Mouse (Mus musculus) forebrain, embryonic 16.5 days (tissue): ENCODE results near the gene Cflar. TPM values are rescaled to one million over a fixed set of nuclear protein-coding genes. Genes with fewer than 3 reads are reported as not detected.

Experiments used
- ATAC-seq: fragments of 200-750 bp; cut with Nextera tagmentation; 2 replicates; pipeline ENCODE4 v1.8.0; 2017; ENCODE audit warnings: mild to moderate bottlenecking, moderate library complexity
- H3K27ac ChIP-seq: fragments of 300-500 bp; sonication (generic); 2 replicates; pipeline ENCODE4 v1.5.1; 2014; ENCODE audit warnings: low read length, control low read depth
- H3K27me3 ChIP-seq: fragments of 300-500 bp; sonication (generic); replicated peaks from 2 replicates; pipeline ENCODE4 v1.6.1; 2014; ENCODE audit warnings: low read length; ENCODE audit not compliant: control insufficient read depth, insufficient read depth
- H3K36me3 ChIP-seq: fragments of 300-500 bp; sonication (generic); 2 replicates; pipeline ENCODE4 v1.6.1; 2014; ENCODE audit not compliant: control insufficient read depth, insufficient read depth
- H3K4me1 ChIP-seq: fragments of 300-500 bp; sonication (generic); replicated peaks from 2 replicates; pipeline ENCODE4 v1.6.1; 2014; ENCODE audit warnings: low read length; ENCODE audit not compliant: control insufficient read depth, insufficient read depth
- H3K4me2 ChIP-seq: fragments of 300-500 bp; sonication (generic); 2 replicates; pipeline ENCODE4 v1.6.1; 2014; ENCODE audit warnings: mild to moderate bottlenecking, low read length, control low read depth
- H3K4me3 ChIP-seq: fragments of 300-500 bp; sonication (generic); replicated peaks from 2 replicates; pipeline ENCODE4 v1.5.1; 2014; ENCODE audit warnings: mild to moderate bottlenecking, low read length, control low read depth
- H3K9ac ChIP-seq: fragments of 300-500 bp; sonication (generic); replicated peaks from 2 replicates; pipeline ENCODE4 v1.6.1; 2014; ENCODE audit warnings: low read depth, low read length, control low read depth
- H3K9me3 ChIP-seq: fragments of 300-500 bp; sonication (generic); 2 replicates; pipeline ENCODE4 v1.6.1; 2016; ENCODE audit warnings: low read length; ENCODE audit not compliant: control insufficient read depth
- WGBS: fragments of 180-500 bp; shearing (Covaris S2); extraction: QIAGEN DNeasy Blood & Tissue Kit; methylation state at CpG from one replicate; pipeline ENCODE4 v1.1.7; 2014; 5-methylcytosine and 5-hydroxymethylcytosine counted together
- polyA plus RNA-seq: library from polyadenylated mRNA; unstranded; fragments of >200 nt; fragmentation: Nextera tagmentation; extraction: Ambion mirVana; gene quantifications from 2 replicates; pipeline ENCODE4 v1.2.1, GENCODE M21; 2015

The Cflar gene
- polyA plus RNA-seq, 1 experiment from 2014 or later = 15.8 TPM

- Histone ChIP-seq H3K4me3 (no peak overlapping the region), H3K9ac (no peak overlapping the region), H3K27me3 (no peaks in the 10 kb centered on the region), H3K4me1 (peaks cover 9% of the 10 kb centered on the region), H3K4me2 (no peak overlapping the region), H3K9me3 (no peaks in the 10 kb centered on the region), H3K27ac (no peak overlapping the region), H3K36me3 (no peaks in the 10 kb centered on the region)
- 94% methylated on average over 4 of the region's 4 CpGs for WGBS
- ATAC-seq = no peak
These were observed 5.5 kb downstream of the Cflar start for GRCm38 (mm10) chr1:58716883-58717220.

GRCm38 (mm10) chr1:58717589-58718270, 6.4 kb downstream of the Cflar start:
- no peak overlapping the region for H3K4me3 ChIP-seq
- no peak for ATAC-seq
- no peaks in the 10 kb centered on the region for H3K9me3 ChIP-seq
- H3K36me3 ChIP-seq = no peaks in the 10 kb centered on the region
- no peaks in the 10 kb centered on the region for H3K27me3 ChIP-seq
- H3K27ac ChIP-seq = no peak overlapping the region
- no peak overlapping the region for H3K4me2 ChIP-seq
- H3K9ac ChIP-seq = no peak overlapping the region
- H3K4me1 ChIP-seq = peaks cover 9% of the 10 kb centered on the region
- WGBS = 96% methylated on average over 8 of the region's 8 CpGs

GRCm38 (mm10) chr1:58719356-58719945, 8.1 kb downstream of the Cflar start:
- Histone ChIP-seq H3K36me3 (no peaks in the 10 kb centered on the region), H3K4me1 (peaks cover 4% of the 10 kb centered on the region), H3K9ac (no peak overlapping the region), H3K27ac (no peak overlapping the region), H3K27me3 (no peaks in the 10 kb centered on the region), H3K4me3 (no peak overlapping the region), H3K4me2 (no peak overlapping the region), H3K9me3 (no peaks in the 10 kb centered on the region)
- WGBS = 92% methylated on average over 7 of the region's 7 CpGs
- no peak for ATAC-seq

- no peak overlapping the region for H3K9ac ChIP-seq
- no peak overlapping the region for H3K27ac ChIP-seq
- no peak for ATAC-seq
- WGBS = 91% methylated on average over 8 of the region's 8 CpGs
- no peaks in the 10 kb centered on the region for H3K36me3 ChIP-seq
- H3K4me3 ChIP-seq = no peak overlapping the region
- no peak overlapping the region for H3K4me2 ChIP-seq
- no peaks in the 10 kb centered on the region for H3K27me3 ChIP-seq
- no peaks in the 10 kb centered on the region for H3K9me3 ChIP-seq
- peaks cover 4% of the 10 kb centered on the region for H3K4me1 ChIP-seq
These were observed 8.8 kb downstream of the Cflar start for GRCm38 (mm10) chr1:58720090-58720489.

- Histone ChIP-seq H3K9ac (no peak overlapping the region), H3K4me1 (peaks cover 4% of the 10 kb centered on the region), H3K4me2 (no peak overlapping the region), H3K9me3 (no peaks in the 10 kb centered on the region), H3K27me3 (no peaks in the 10 kb centered on the region), H3K36me3 (no peaks in the 10 kb centered on the region), H3K27ac (no peak overlapping the region), H3K4me3 (no peak overlapping the region)
- WGBS = 89% methylated on average over 4 of the region's 4 CpGs
- no peak for ATAC-seq
These were observed 9.7 kb downstream of the Cflar start for GRCm38 (mm10) chr1:58720988-58721387.

- Histone ChIP-seq H3K27ac (no peak overlapping the region), H3K9ac (no peak overlapping the region), H3K36me3 (no peaks in the 10 kb centered on the region), H3K4me1 (peaks cover 4% of the 10 kb centered on the region), H3K4me2 (no peak overlapping the region), H3K27me3 (no peaks in the 10 kb centered on the region), H3K9me3 (no peaks in the 10 kb centered on the region), H3K4me3 (no peak overlapping the region)
- WGBS = 95% methylated on average over 11 of the region's 11 CpGs
- ATAC-seq = no peak
These were observed 11.0 kb downstream of the Cflar start for GRCm38 (mm10) chr1:58722115-58722938.

GRCm38 (mm10) chr1:58723062-58723808, 11.9 kb downstream of the Cflar start:
- H3K4me2 ChIP-seq = no peak overlapping the region
- H3K27ac ChIP-seq = no peak overlapping the region
- H3K27me3 ChIP-seq = no peaks in the 10 kb centered on the region
- H3K4me3 ChIP-seq = no peak overlapping the region
- peaks cover 4% of the 10 kb centered on the region for H3K4me1 ChIP-seq
- 64% methylated on average over 7 of the region's 7 CpGs for WGBS
- ATAC-seq = no peak
- no peaks in the 10 kb centered on the region for H3K9me3 ChIP-seq
- H3K36me3 ChIP-seq = no peaks in the 10 kb centered on the region
- no peak overlapping the region for H3K9ac ChIP-seq

GRCm38 (mm10) chr1:58723809-58724405, 12.6 kb downstream of the Cflar start:
- ATAC-seq = no peak

More at GRCm38 (mm10) chr1:58723809-58724405, 12.6 kb downstream of the Cflar start:
- Histone ChIP-seq H3K4me3 (no peak overlapping the region), H3K36me3 (no peaks in the 10 kb centered on the region), H3K9me3 (no peaks in the 10 kb centered on the region), H3K4me2 (0 out of 2 replicates have a peak overlapping the region, but pooled peaks have one; percentile 8), H3K27me3 (no peaks in the 10 kb centered on the region), H3K27ac (no peak overlapping the region), H3K4me1 (peaks cover 4% of the 10 kb centered on the region), H3K9ac (no peak overlapping the region)
- WGBS = 53% methylated on average over 7 of the region's 7 CpGs
